Mouse (Mus musculus) megakaryocyte progenitor cell, adult 5-6 weeks (primary cell): Measurements from ENCODE around the gene Defa36. TPM values are rescaled to one million over a fixed set of nuclear protein-coding genes. Genes with fewer than 3 reads are reported as not detected.
"Not testable (repeated sequence)": the region's sequence is repeated elsewhere in the genome, so short reads cannot be mapped to it uniquely, and the experiment has no call there.

Experiments used
- ATAC-seq: replicated peaks from 2 replicates; pipeline ENCODE4 v1.8.0; 2016; ENCODE audit warnings: mild to moderate bottlenecking, moderate TSS enrichment, inconsistent platforms; ENCODE audit not compliant: poor library complexity
- total RNA-seq, 2 experiments: library from RNA; stranded (forward) in 1 of 2; stranded (reverse) in 1 of 2; fragments of 157-497, 149-512 nt in 1 of 2; fragments of 200-1000 nt in 1 of 2; gene quantifications; 2 replicates each; pipeline versions ENCODE4 v1.2.3 to v1.2.4; 2015 to 2017

Defa36 gene
- not detected in 2 replicates for total RNA-seq (2015)
- total RNA-seq (2017), result not detected in 2 replicates

DNA sequence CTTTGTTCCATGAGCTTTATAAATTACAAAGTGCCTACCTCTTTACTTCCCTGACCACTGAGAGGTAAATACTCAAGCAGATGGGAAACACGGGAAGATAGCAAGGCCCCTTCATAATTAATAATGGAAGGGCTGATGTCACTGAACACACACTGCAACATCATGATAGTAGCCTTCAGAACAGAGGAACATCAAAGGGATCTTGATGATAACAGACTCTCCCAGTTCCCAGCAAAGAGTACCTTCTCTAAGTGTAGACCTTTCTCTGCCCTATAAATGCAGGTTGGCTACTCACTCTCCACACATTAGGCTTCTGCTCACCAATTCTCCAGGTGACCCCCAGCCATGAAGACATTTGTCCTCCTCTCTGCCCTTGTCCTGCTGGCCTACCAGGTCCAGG lies at the start of gene Defa36:
Defa36 (plus strand) TSS at position 301 of the 400 bp plus-strand sequence.
- not testable (repeated sequence) for ATAC-seq

DNA sequence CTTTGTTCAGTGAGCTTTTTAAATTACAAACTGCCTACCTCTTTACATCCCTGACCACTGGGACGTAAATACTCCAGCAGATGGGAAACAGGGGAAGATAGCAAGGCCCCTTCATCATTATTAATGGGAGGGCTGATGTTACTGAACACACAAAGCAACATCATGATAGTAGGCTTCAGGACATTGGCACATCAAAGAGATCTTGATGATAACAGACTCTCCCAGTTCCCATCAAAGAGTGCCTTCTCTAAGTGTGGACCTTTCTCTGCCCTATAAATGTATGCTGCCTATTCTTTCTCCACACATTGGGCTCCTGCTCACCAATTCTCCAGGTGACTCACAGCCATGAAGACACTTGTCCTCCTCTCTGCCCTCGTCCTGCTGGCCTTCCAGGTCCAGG lies 49.0 kb upstream of the Defa36 start, which contains the start of gene Defa2:
Defa2 (plus strand) TSS at position 301 of the 400 bp plus-strand sequence.
- ATAC-seq, result not testable (repeated sequence)

DNA sequence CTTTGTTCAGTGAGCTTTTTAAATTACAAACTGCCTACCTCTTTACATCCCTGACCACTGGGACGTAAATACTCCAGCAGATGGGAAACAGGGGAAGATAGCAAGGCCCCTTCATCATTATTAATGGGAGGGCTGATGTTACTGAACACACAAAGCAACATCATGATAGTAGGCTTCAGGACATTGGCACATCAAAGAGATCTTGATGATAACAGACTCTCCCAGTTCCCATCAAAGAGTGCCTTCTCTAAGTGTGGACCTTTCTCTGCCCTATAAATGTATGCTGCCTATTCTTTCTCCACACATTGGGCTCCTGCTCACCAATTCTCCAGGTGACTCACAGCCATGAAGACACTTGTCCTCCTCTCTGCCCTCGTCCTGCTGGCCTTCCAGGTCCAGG lies 35.7 kb upstream of the Defa36 start, which contains the start of gene Defa33:
Defa33 (plus strand) TSS at position 301 of the 400 bp plus-strand sequence.
- not testable (repeated sequence) for ATAC-seq

DNA sequence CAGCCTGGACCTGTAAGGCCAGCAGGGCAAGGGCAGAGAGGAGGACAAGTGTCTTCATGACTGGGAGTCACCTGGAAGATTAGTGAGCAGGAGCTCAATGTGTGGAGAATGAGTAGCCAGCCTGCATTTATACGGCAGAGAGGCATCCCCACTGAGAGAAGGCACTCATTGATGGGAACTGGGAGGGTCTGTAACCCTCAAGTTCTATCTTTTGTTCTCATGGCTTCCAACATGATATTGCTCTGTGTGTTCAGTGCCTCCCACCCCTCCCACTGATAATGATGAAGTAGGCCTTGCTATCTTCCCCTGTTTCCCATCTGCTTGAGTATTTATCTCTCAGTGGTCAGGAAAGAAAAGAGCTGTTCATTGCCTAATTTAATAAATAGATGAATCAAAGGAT lies 29.2 kb downstream of the Defa36 start, which contains the start of gene Gm7849:
Gm7849 (minus strand) TSS at position 101 of the 400 bp plus-strand sequence.
- ATAC-seq, result not testable (repeated sequence)

Other genes with a start within 250 kb of the Defa36 start
- gene Defa31, start 235.8 kb upstream of the Defa36 start, total RNA-seq (2015), result not detected in 2 replicates
- not detected in 2 replicates for gene Defa31, start 235.8 kb upstream of the Defa36 start, total RNA-seq (2017)
- gene Gm15293, start 225.8 kb upstream of the Defa36 start, total RNA-seq (2015), result not detected in 2 replicates
- gene Gm15293, start 225.8 kb upstream of the Defa36 start, total RNA-seq (2017), result not detected in 2 replicates
- not detected in 2 replicates for gene Gm15292, start 177.7 kb upstream of the Defa36 start, total RNA-seq (2015)
- gene Gm15292, start 177.7 kb upstream of the Defa36 start, total RNA-seq (2017), result not detected in 2 replicates
- not detected in 2 replicates for gene Defa27, start 111.9 kb upstream of the Defa36 start, total RNA-seq (2015)
- not detected in 2 replicates for gene Defa27, start 111.9 kb upstream of the Defa36 start, total RNA-seq (2017)
- gene Defa29, start 100.4 kb upstream of the Defa36 start, total RNA-seq (2015), result not detected in 2 replicates
- not detected in 2 replicates for gene Defa29, start 100.4 kb upstream of the Defa36 start, total RNA-seq (2017)
- gene Defa2, start 48.9 kb upstream of the Defa36 start, total RNA-seq (2015), result not detected in 2 replicates
- gene Defa2, start 48.9 kb upstream of the Defa36 start, total RNA-seq (2017), result not detected in 2 replicates
- gene Defa33, start 35.6 kb upstream of the Defa36 start, total RNA-seq (2015), result not detected in 2 replicates
- gene Defa33, start 35.6 kb upstream of the Defa36 start, total RNA-seq (2017), result not detected in 2 replicates
- gene Gm7849, start 29.1 kb downstream of the Defa36 start, total RNA-seq (2015), result not detected in 2 replicates
- gene Gm7849, start 29.1 kb downstream of the Defa36 start, total RNA-seq (2017), result not detected in 2 replicates
- not detected in 2 replicates for gene Defa20, start 81.8 kb downstream of the Defa36 start, total RNA-seq (2015)
- gene Defa20, start 81.8 kb downstream of the Defa36 start, total RNA-seq (2017), result not detected in 2 replicates
- gene Defa32, start 101.6 kb downstream of the Defa36 start, total RNA-seq (2015), result not detected in 2 replicates
- not detected in 2 replicates for gene Defa32, start 101.6 kb downstream of the Defa36 start, total RNA-seq (2017)
- gene Defa37, start 138.0 kb downstream of the Defa36 start, total RNA-seq (2015), result not detected in 2 replicates
- not detected in 2 replicates for gene Defa37, start 138.0 kb downstream of the Defa36 start, total RNA-seq (2017)
- gene Defa28, start 155.6 kb downstream of the Defa36 start, total RNA-seq (2015), result not detected in 2 replicates
- not detected in 2 replicates for gene Defa28, start 155.6 kb downstream of the Defa36 start, total RNA-seq (2017)
- not detected in 2 replicates for gene Gm7861, start 167.1 kb downstream of the Defa36 start, total RNA-seq (2015)
- gene Gm7861, start 167.1 kb downstream of the Defa36 start, total RNA-seq (2017), result not detected in 2 replicates
- gene Defa26, start 190.8 kb downstream of the Defa36 start, total RNA-seq (2015), result not detected in 2 replicates
- not detected in 2 replicates for gene Defa26, start 190.8 kb downstream of the Defa36 start, total RNA-seq (2017)
- not detected in 2 replicates for gene Defa17, start 228.4 kb downstream of the Defa36 start, total RNA-seq (2015)
- not detected in 2 replicates for gene Defa17, start 228.4 kb downstream of the Defa36 start, total RNA-seq (2017)
- gene Defa34, start 238.4 kb downstream of the Defa36 start, total RNA-seq (2015), result not detected in 2 replicates
- not detected in 2 replicates for gene Defa34, start 238.4 kb downstream of the Defa36 start, total RNA-seq (2017)